Mouse (Mus musculus): ENCODE data around the gene Fbxo24. TPM values are rescaled to one million over a fixed set of nuclear protein-coding genes. Genes with fewer than 3 reads are reported as not detected.

Gene Fbxo24
- polyA plus RNA-seq, 1 experiment from 2014 or later = 0.23 TPM

DNA sequence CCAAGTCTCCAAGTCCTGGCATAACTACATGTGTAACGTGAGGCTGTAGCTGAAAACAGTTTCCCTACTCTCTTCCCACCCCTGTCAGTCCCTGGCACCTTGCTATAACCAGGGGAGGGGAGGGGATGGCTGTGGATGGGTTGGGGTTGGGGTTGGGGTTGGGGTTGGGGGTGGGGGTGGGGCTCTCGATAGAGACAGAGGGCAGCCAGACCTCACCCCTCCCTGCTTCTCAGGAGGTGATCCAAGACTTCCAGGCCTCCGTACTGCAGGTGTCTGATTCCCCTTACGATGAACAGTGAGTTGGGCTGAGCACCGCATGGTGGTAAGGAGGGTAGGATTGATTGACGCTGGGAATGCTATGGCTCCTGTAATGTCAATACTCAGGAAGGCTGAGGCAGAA is 63.1 kb downstream of the Fbxo24 start:
- H3K4me2 ChIP-seq (ENCODE audit: low read length) = no peak overlapping the region
- H3K9me3 ChIP-seq (ENCODE audit: control insufficient read depth, low read length) = no peaks in the 10 kb centered on the region
- 74% methylated on average over 6 of the region's 6 CpGs for WGBS
- H3K4me1 ChIP-seq (replicated peaks; ENCODE audit: control insufficient read depth, insufficient read depth, low read length) = no peaks in the 10 kb centered on the region; the same call in 1 of the 2 replicates
- ATAC-seq = no peak
- H3K4me3 ChIP-seq (replicated peaks; ENCODE audit: low read length) = no peak overlapping the region
- H3K36me3 ChIP-seq (ENCODE audit: control insufficient read depth, insufficient read depth) = peaks cover 6% of the 10 kb centered on the region
- no peaks in the 10 kb centered on the region for H3K27me3 ChIP-seq (replicated peaks; ENCODE audit: control insufficient read depth, insufficient read depth, low read length)
- no peak overlapping the region for H3K9ac ChIP-seq (replicated peaks; ENCODE audit: low read depth, low read length)
- no peak overlapping the region for H3K27ac ChIP-seq (ENCODE audit: low read length)

DNA sequence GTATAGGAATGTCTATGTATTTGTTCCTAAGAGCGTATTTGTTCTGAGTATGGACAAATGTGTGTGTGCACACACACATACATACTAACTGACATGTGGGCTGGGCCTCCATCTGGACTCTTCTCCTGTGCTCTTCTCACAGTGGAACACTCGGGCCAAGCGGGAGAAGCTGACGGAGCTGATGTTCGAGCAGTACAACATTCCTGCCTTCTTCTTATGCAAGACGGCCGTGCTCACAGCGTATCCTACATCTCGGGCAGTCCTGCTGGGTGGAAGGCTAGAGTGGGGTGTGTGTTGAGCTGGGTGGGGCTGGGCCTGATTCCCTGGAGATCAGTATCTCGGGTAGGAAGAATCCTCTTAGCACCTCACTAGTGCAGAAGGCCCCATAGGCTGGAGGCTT is 65.8 kb downstream of the Fbxo24 start:
- Histone ChIP-seq H3K36me3 (ENCODE audit: control insufficient read depth, insufficient read depth) (peaks cover 6% of the 10 kb centered on the region), H3K27ac (ENCODE audit: low read length) (no peak overlapping the region), H3K4me3 (replicated peaks; ENCODE audit: low read length) (no peak overlapping the region), H3K9me3 (ENCODE audit: control insufficient read depth, low read length) (no peaks in the 10 kb centered on the region), H3K4me1 (replicated peaks; ENCODE audit: control insufficient read depth, insufficient read depth, low read length) (no peaks in the 10 kb centered on the region; the same call in 1 of the 2 replicates), H3K9ac (replicated peaks; ENCODE audit: low read depth, low read length) (no peak overlapping the region), H3K4me2 (ENCODE audit: low read length) (no peak overlapping the region), H3K27me3 (replicated peaks; ENCODE audit: control insufficient read depth, insufficient read depth, low read length) (no peaks in the 10 kb centered on the region)
- ATAC-seq = no peak
- 76% methylated on average over 10 of the region's 10 CpGs for WGBS

Other genes starting within 250 kb of the Fbxo24 start
- 0.05 and 0.15 TPM in 2 replicates for gene Zan, start 151.9 kb downstream of the Fbxo24 start, polyA plus RNA-seq (2015; fragmentation: Nextera tagmentation; extraction: Ambion mirVana)
- 66.8 and 74.7 TPM in 2 replicates for gene Pop7, start 126.5 kb downstream of the Fbxo24 start, polyA plus RNA-seq (2015; fragmentation: Nextera tagmentation; extraction: Ambion mirVana)
- 16.5 and 20.2 TPM in 2 replicates for gene Gigyf1, start 110.5 kb downstream of the Fbxo24 start, polyA plus RNA-seq (2015; fragmentation: Nextera tagmentation; extraction: Ambion mirVana)
- gene Epo, start 95.8 kb downstream of the Fbxo24 start, polyA plus RNA-seq (2015; fragmentation: Nextera tagmentation; extraction: Ambion mirVana) = not detected in 2 replicates
- gene Gnb2, start 95.5 kb downstream of the Fbxo24 start, polyA plus RNA-seq (2015; fragmentation: Nextera tagmentation; extraction: Ambion mirVana) = 498 and 517 TPM in 2 replicates
- gene Actl6b, start 75.5 kb downstream of the Fbxo24 start, polyA plus RNA-seq (2015; fragmentation: Nextera tagmentation; extraction: Ambion mirVana) = 254 and 298 TPM in 2 replicates
- 2.3 and 3.1 TPM in 2 replicates for gene Tfr2, start 59.2 kb downstream of the Fbxo24 start, polyA plus RNA-seq (2015; fragmentation: Nextera tagmentation; extraction: Ambion mirVana)
- gene Mospd3, start 27.9 kb downstream of the Fbxo24 start, polyA plus RNA-seq (2015; fragmentation: Nextera tagmentation; extraction: Ambion mirVana) = 43.5 and 43.7 TPM in 2 replicates
- gene Pcolce, start 15.2 kb downstream of the Fbxo24 start, polyA plus RNA-seq (2015; fragmentation: Nextera tagmentation; extraction: Ambion mirVana) = 10.6 and 18.3 TPM in 2 replicates
- 19.1 and 19.3 TPM in 2 replicates for gene Lrch4, start 119 bp upstream of the Fbxo24 start, polyA plus RNA-seq (2015; fragmentation: Nextera tagmentation; extraction: Ambion mirVana)
- 5.1 and 8.7 TPM in 2 replicates for gene Gm20605, start 173 bp upstream of the Fbxo24 start, polyA plus RNA-seq (2015; fragmentation: Nextera tagmentation; extraction: Ambion mirVana)
- gene Sap25, start 12.3 kb upstream of the Fbxo24 start, polyA plus RNA-seq (2015; fragmentation: Nextera tagmentation; extraction: Ambion mirVana) = 5.2 and 10.4 TPM in 2 replicates
- 0.09 TPM in 1 of 2 replicates, not detected in the other for gene Irs3, start 16.7 kb upstream of the Fbxo24 start, polyA plus RNA-seq (2015; fragmentation: Nextera tagmentation; extraction: Ambion mirVana)
- 19.4 and 21.2 TPM in 2 replicates for gene Agfg2, start 55.7 kb upstream of the Fbxo24 start, polyA plus RNA-seq (2015; fragmentation: Nextera tagmentation; extraction: Ambion mirVana)
- gene Nyap1, start 112.6 kb upstream of the Fbxo24 start, polyA plus RNA-seq (2015; fragmentation: Nextera tagmentation; extraction: Ambion mirVana) = 52.3 and 59.8 TPM in 2 replicates
- 69.1 and 72.2 TPM in 2 replicates for gene Tsc22d4, start 116.7 kb upstream of the Fbxo24 start, polyA plus RNA-seq (2015; fragmentation: Nextera tagmentation; extraction: Ambion mirVana)
- gene Ppp1r35, start 149.8 kb upstream of the Fbxo24 start, polyA plus RNA-seq (2015; fragmentation: Nextera tagmentation; extraction: Ambion mirVana) = 28.7 and 34.4 TPM in 2 replicates
- 10.2 and 11.9 TPM in 2 replicates for gene Mepce, start 158.7 kb upstream of the Fbxo24 start, polyA plus RNA-seq (2015; fragmentation: Nextera tagmentation; extraction: Ambion mirVana)
- 11.1 and 11.2 TPM in 2 replicates for gene Zcwpw1, start 158.8 kb upstream of the Fbxo24 start, polyA plus RNA-seq (2015; fragmentation: Nextera tagmentation; extraction: Ambion mirVana)
- gene Pilra, start 207.3 kb upstream of the Fbxo24 start, polyA plus RNA-seq (2015; fragmentation: Nextera tagmentation; extraction: Ambion mirVana) = not detected in 2 replicates
- gene Pilrb1, start 229.1 kb upstream of the Fbxo24 start, polyA plus RNA-seq (2015; fragmentation: Nextera tagmentation; extraction: Ambion mirVana) = not detected in 2 replicates
- not detected in 2 replicates for gene Pilrb2, start 242.8 kb upstream of the Fbxo24 start, polyA plus RNA-seq (2015; fragmentation: Nextera tagmentation; extraction: Ambion mirVana)

Measured in forebrain, embryonic 16.5 days (tissue).